Mouse (Mus musculus) hindbrain, embryonic 15.5 days (tissue): ENCODE measurements around the gene Gpatch8. TPM values are rescaled to one million over a fixed set of nuclear protein-coding genes. Genes with fewer than 3 reads are reported as not detected.

Source experiments
- ATAC-seq: fragments of 200-750 bp; cut with Nextera tagmentation; 2 replicates; pipeline ENCODE4 v1.8.0; 2017; ENCODE audit warnings: low read depth, moderate number of reproducible peaks, moderate TSS enrichment; ENCODE audit not compliant: low FRiP score
- H3K27ac ChIP-seq: fragments of 300-500 bp; sonication (generic); replicated peaks from 2 replicates; pipeline ENCODE4 v1.5.1; 2015; ENCODE audit warnings: mild to moderate bottlenecking, inconsistent platforms
- H3K27me3 ChIP-seq: fragments of 300-500 bp; sonication (generic); 2 replicates; pipeline ENCODE4 v1.6.1; 2015; ENCODE audit warnings: control low read depth, inconsistent platforms
- H3K36me3 ChIP-seq: fragments of 300-500 bp; sonication (generic); 2 replicates; pipeline ENCODE4 v1.6.1; 2015; ENCODE audit warnings: control low read depth, inconsistent platforms
- H3K4me1 ChIP-seq: fragments of 300-500 bp; sonication (generic); replicated peaks from 2 replicates; pipeline ENCODE4 v1.6.1; 2015; ENCODE audit warnings: control low read depth, inconsistent platforms
- H3K4me2 ChIP-seq: fragments of 300-500 bp; sonication (generic); 2 replicates; pipeline ENCODE4 v1.6.1; 2015; ENCODE audit warnings: moderate library complexity, mild to moderate bottlenecking, inconsistent platforms
- H3K4me3 ChIP-seq: fragments of 300-500 bp; sonication (generic); 2 replicates; pipeline ENCODE4 v1.5.1; 2015; ENCODE audit warnings: mild to moderate bottlenecking, inconsistent platforms
- H3K9ac ChIP-seq: fragments of 300-500 bp; sonication (generic); 2 replicates; pipeline ENCODE4 v1.6.1; 2015; ENCODE audit warnings: inconsistent platforms
- H3K9me3 ChIP-seq: fragments of 300-500 bp; sonication (generic); 2 replicates; pipeline ENCODE4 v1.6.1; 2016; ENCODE audit warnings: control low read depth, inconsistent platforms
- WGBS: fragments of 180-500 bp; shearing (Covaris S2); methylation state at CpG from one replicate; pipeline ENCODE4 v1.1.7; 2015; 5-methylcytosine and 5-hydroxymethylcytosine counted together
- polyA plus RNA-seq: library from polyadenylated mRNA; unstranded; fragments of >200 nt; fragmentation: Nextera tagmentation; extraction: Ambion mirVana; gene quantifications from 2 replicates; pipeline ENCODE4 v1.2.1, GENCODE M21; 2015

Gene Gpatch8
- polyA plus RNA-seq, 1 experiment from 2014 or later, result 66.6 TPM

- Histone ChIP-seq H3K9me3 (no peaks in the 10 kb centered on the region), H3K4me3 (peak overlapping the region; percentile 72), H3K9ac (peak overlapping the region; percentile 97), H3K27ac (peak overlapping the region; percentile 99), H3K36me3 (peaks cover 21% of the 10 kb centered on the region), H3K4me2 (peak overlapping the region; percentile 65), H3K27me3 (no peaks in the 10 kb centered on the region), H3K4me1 (peaks cover 42% of the 10 kb centered on the region)
- peak; percentile 21 for ATAC-seq
- 5% methylated on average over 7 of the region's 7 CpGs for WGBS
Observed at GRCm38 (mm10) chr11:102445891-102446361, 110.3 kb downstream of the Gpatch8 start.

- Histone ChIP-seq H3K4me2 (peak overlapping the region; percentile 65), H3K36me3 (peaks cover 25% of the 10 kb centered on the region), H3K4me3 (peak overlapping the region; percentile 72), H3K4me1 (peaks cover 42% of the 10 kb centered on the region), H3K9ac (peak overlapping the region; percentile 97), H3K9me3 (no peaks in the 10 kb centered on the region), H3K27ac (peak overlapping the region; percentile 99), H3K27me3 (no peaks in the 10 kb centered on the region)
- ATAC-seq, result no peak
- 7% methylated on average over 10 of the region's 10 CpGs for WGBS
Observed at GRCm38 (mm10) chr11:102445264-102445890, 110.8 kb downstream of the Gpatch8 start.

- H3K27me3 ChIP-seq, result no peaks in the 10 kb centered on the region
- peak overlapping the region; percentile 65 for H3K4me2 ChIP-seq
- H3K9me3 ChIP-seq, result no peaks in the 10 kb centered on the region
- peaks cover 42% of the 10 kb centered on the region for H3K4me1 ChIP-seq
- peak overlapping the region; percentile 97; the same call in 1 of the 2 replicates for H3K9ac ChIP-seq
- peaks cover 31% of the 10 kb centered on the region for H3K36me3 ChIP-seq
- WGBS, result 3% methylated on average over 6 of the region's 6 CpGs
- no peak for ATAC-seq
- H3K4me3 ChIP-seq, result peak overlapping the region; percentile 72
- H3K27ac ChIP-seq, result peak overlapping the region; percentile 99; the same call in 1 of the 2 replicates
Observed at GRCm38 (mm10) chr11:102444781-102445180, 111.4 kb downstream of the Gpatch8 start.

- Histone ChIP-seq H3K4me1 (peaks cover 42% of the 10 kb centered on the region), H3K27me3 (no peaks in the 10 kb centered on the region), H3K9me3 (no peaks in the 10 kb centered on the region), H3K4me3 (no peak overlapping the region), H3K36me3 (peaks cover 35% of the 10 kb centered on the region), H3K9ac (no peak overlapping the region), H3K27ac (no peak overlapping the region), H3K4me2 (peak overlapping the region; percentile 65; the same call in 1 of the 2 replicates)
- WGBS, result 76% methylated on average over 3 of the region's 3 CpGs
- no peak for ATAC-seq
Observed at GRCm38 (mm10) chr11:102444321-102444720, 111.9 kb downstream of the Gpatch8 start.

- Histone ChIP-seq H3K9me3 (no peaks in the 10 kb centered on the region), H3K27me3 (no peaks in the 10 kb centered on the region), H3K4me1 (peaks cover 47% of the 10 kb centered on the region), H3K4me2 (no peak overlapping the region), H3K4me3 (no peak overlapping the region), H3K9ac (no peak overlapping the region), H3K27ac (no peak overlapping the region), H3K36me3 (peaks cover 41% of the 10 kb centered on the region)
- 64% methylated on average over 12 of the region's 12 CpGs for WGBS
- ATAC-seq, result no peak
Observed at GRCm38 (mm10) chr11:102443740-102444139, 112.5 kb downstream of the Gpatch8 start.

- Histone ChIP-seq H3K9ac (no peak overlapping the region), H3K36me3 (peaks cover 47% of the 10 kb centered on the region), H3K4me2 (no peak overlapping the region), H3K4me1 (peaks cover 51% of the 10 kb centered on the region), H3K4me3 (no peak overlapping the region), H3K9me3 (no peaks in the 10 kb centered on the region), H3K27me3 (no peaks in the 10 kb centered on the region), H3K27ac (no peak overlapping the region)
- ATAC-seq, result no peak
- 70% methylated on average over 6 of the region's 6 CpGs for WGBS
Observed at GRCm38 (mm10) chr11:102442089-102442488, 114.1 kb downstream of the Gpatch8 start.

- H3K4me1 ChIP-seq, result peaks cover 54% of the 10 kb centered on the region
- WGBS, result 77% methylated on average over 3 of the region's 3 CpGs
- H3K4me3 ChIP-seq, result no peak overlapping the region
- H3K4me2 ChIP-seq, result no peak overlapping the region
- H3K27me3 ChIP-seq, result no peaks in the 10 kb centered on the region
- no peak for ATAC-seq
- no peak overlapping the region for H3K9ac ChIP-seq
- no peaks in the 10 kb centered on the region for H3K9me3 ChIP-seq
- no peak overlapping the region for H3K27ac ChIP-seq
- peaks cover 49% of the 10 kb centered on the region for H3K36me3 ChIP-seq
Observed at GRCm38 (mm10) chr11:102441434-102441833, 114.8 kb downstream of the Gpatch8 start.

- Histone ChIP-seq H3K9ac (no peak overlapping the region), H3K4me2 (no peak overlapping the region), H3K4me1 (peaks cover 42% of the 10 kb centered on the region), H3K27me3 (no peaks in the 10 kb centered on the region), H3K4me3 (no peak overlapping the region), H3K36me3 (peaks cover 60% of the 10 kb centered on the region), H3K9me3 (no peaks in the 10 kb centered on the region), H3K27ac (no peak overlapping the region)
- no peak for ATAC-seq
- WGBS, result 75% methylated on average over 8 of the region's 8 CpGs
Observed at GRCm38 (mm10) chr11:102440255-102440654, 115.9 kb downstream of the Gpatch8 start.

- no peak overlapping the region for H3K4me2 ChIP-seq
- no peak for ATAC-seq
- WGBS, result 73% methylated on average over 14 of the region's 14 CpGs
- H3K9ac ChIP-seq, result no peak overlapping the region
- H3K9me3 ChIP-seq, result no peaks in the 10 kb centered on the region
- H3K4me3 ChIP-seq, result no peak overlapping the region
- H3K4me1 ChIP-seq, result peaks cover 33% of the 10 kb centered on the region
- H3K27ac ChIP-seq, result 0 out of 2 replicates have a peak overlapping the region, but pooled peaks have one; percentile 21
- no peaks in the 10 kb centered on the region for H3K27me3 ChIP-seq
- H3K36me3 ChIP-seq, result peaks cover 67% of the 10 kb centered on the region
Observed at GRCm38 (mm10) chr11:102439093-102440082, 116.8 kb downstream of the Gpatch8 start.

- H3K4me1 ChIP-seq, result peaks cover 31% of the 10 kb centered on the region
- H3K9me3 ChIP-seq, result no peaks in the 10 kb centered on the region
- WGBS, result 9% methylated on average over 77 of the region's 77 CpGs
- H3K4me2 ChIP-seq, result peak overlapping the region; percentile 51
- H3K27me3 ChIP-seq, result no peaks in the 10 kb centered on the region
- H3K27ac ChIP-seq, result peak overlapping the region; percentile 25; the same call in 1 of the 2 replicates
- peak; percentile 4; the same call in 1 of the 2 replicates for ATAC-seq
- peaks cover 62% of the 10 kb centered on the region for H3K36me3 ChIP-seq
- peak overlapping the region; percentile 28 for H3K4me3 ChIP-seq
- peak overlapping the region; percentile 18 for H3K9ac ChIP-seq
Observed at GRCm38 (mm10) chr11:102438212-102439092, 117.7 kb downstream of the Gpatch8 start.
